Mouse (Mus musculus): ENCODE results near the gene Gjb5.
A peak's percentile ranks its signal among the peaks of the same experiment; 100 is the strongest.

Gjb5 gene

DNA sequence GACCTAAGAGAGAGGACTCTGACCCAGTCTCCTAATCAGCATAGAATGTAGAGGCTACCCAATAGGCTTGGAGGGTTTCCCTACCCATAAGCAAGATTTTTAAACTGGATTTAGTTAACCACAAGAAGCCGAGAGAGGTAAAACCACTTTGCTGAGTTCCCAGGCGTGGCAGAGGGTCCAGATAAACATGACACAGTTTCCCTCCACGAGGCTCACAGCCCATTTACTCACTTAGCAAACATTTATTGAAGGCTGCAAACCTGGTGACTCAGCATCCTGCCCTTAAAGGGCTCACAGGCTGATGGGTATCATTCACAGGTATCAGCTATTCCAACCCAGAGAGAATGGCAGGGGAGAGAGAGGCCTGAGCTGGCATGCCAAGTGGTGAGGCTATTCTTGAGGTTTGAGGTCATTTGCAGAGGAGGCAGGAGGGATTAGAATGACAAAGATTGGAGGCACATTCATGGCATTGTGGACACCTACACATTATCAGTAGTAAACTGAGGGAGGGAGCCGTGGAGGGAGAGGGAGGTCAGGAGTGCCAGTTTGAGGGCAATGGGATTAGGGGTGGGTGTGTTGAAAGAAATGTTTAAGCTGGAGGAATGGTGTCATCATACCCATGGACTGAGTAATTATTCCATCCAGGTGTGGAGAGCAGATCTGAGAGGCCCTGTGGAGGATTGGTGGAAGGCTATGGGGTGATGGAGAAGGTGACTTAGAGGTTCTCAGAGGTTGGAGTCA is 8.3 kb downstream of the Gjb5 start:
- DNase-seq = no peak

DNA sequence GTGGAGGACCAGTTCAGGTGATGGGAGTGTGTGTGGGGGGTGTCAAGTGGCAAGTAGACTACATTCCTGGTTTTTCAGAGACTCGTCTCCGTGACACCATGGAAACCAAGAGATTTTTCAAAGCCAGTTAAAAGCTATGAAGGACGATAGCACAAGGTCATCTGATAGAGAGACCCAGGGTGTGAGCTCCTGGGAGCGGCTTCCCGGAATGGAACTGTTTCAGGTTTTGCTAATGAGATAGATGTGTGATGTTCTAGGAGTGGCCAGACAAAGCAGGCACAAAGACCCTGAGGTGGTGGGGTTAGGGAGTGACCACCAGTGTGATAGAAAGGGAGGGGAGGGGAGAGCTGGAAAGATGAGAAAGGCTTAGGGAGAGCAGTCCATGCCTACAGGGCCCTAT is 13.0 kb downstream of the Gjb5 start:
- DNase-seq = no peak

DNA sequence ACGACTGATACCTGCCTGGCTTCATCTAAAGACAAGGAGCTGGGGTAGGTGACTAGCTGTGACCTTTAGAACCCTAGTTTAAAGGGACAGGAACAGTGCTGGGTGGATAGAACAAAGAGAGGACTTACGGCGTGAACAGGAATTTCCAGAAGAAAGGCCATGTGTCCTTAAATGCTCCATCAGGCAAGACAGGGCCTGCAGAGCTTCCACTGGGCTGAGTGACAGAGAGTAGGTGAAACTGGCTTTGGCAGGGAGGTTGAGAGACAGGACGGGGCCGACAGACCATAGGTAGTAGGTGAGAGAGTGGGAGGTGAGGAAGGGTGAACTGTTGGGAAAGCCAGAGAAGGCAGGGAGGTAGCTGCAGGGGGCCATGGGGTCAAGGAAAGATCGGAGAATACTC is 16.6 kb downstream of the Gjb5 start:
- DNase-seq = no peak

DNA sequence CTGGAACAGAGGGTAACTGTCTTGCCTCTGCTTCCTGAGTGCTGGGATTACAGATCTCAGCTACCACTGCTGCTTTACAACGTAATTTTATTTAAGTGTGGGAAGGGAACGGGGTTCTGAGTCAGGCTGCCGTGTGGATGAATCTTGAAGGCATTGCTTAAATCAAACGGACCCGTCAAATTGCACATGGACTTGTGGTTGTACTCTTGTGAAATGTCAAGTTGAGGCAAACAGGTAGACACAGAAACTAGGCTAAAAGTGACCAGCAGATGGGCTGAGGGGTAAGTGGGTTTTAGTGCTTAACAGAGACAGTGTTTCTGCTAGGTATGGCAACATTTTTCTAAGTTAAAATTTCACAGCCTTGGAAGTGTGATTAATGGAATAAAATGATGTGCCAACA is 20.3 kb downstream of the Gjb5 start:
- DNase-seq = no peak

DNA sequence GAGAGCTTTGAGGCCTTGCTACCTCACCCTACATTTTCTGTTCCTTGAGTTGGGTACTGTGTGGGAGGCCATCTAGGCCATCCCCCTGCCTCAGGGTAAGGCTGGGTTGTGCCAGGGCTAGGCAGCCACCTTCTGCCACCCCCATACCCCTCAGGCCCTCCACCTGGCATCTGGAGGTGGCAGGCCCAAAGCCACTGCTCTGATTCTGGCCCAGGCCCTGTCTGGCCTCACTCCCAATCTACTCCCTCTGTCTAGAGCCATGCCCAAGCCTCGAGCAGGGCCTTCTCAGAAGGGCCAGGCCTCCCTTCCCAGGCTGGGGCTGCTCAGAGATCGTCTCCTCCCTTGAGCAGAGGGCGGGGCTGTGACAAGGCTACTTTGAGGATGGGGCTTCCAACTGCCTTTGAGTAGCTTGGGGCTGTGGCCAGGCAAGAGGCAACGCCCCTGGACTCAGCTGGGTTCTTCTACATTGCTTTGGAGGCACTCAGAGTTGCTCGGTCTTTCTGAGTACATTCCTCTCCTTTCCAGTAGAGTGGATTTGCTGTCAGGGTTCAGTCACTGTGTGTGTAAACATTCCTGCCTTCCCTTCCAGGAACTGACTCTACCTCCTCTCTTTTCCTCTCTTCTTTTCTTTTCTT is 23.0 kb downstream of the Gjb5 start:
- no peak for DNase-seq

DNA sequence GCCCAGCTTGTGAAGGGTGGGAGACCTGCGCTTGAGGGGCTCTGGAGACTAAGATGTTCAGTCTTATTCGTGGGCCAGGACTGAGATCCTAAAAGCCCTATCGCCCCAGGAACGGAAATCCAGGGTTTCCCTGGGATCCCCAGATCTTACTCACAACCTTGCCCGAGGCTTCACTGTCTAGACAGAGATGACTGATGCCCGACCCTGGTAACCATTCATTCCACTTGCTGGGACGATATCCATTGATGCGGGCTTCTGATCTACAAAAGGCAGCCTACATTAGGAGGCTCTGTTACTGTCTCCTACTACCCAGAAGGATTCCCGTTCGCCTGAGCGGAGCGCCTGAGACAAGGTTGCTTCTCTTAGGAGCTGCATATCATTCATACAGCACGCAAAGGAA is 26.8 kb downstream of the Gjb5 start:
- DNase-seq = no peak

DNA sequence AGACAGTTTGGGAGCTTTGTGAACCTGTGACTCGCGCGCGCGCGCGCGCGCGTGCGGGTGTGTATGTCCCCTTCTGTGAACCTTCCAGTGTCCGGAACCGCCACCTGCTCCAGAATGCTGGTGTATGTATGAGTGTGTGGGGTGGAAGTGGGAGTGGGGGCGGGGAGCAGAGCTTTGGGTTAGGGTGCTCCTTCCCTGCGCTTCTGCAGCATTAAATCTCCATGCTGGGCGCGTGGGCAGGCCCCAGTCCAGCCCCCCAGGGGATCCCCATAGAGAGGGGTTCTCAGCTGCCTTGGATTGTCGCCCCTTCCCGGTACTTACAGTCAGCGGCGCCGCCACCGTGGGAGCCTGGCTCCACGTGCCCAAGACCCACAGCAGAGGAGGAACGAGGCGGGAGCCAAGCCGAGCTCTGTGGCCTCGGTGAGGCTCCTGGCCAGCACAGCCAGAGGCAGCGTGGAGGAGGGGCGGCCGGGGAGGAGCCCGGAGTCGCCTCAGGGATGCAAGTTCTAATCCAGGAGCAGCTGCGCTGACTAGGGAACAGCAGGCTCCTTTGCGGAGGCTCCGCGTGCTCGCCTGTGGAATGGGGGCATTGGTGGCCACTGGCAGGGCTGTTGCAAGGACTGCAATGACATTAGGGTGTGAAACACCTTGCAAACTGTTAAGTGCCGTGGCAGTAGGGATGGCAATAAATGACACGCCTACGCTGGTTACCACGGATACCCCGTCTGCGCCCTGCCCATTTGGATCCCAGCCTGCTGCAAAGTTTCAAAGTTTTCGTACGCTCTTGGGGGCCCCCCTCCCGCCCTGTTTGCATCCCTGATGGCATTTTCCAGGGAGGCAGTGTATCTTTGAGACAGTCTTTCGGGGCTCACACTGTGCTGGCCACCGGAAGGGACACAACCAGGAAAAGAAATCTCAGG is 27.5 kb downstream of the Gjb5 start, which contains the start of gene Gjb3:
Gene Gjb3, minus strand, starts transcription at position 664 of the 920 bp plus-strand sequence.
- DNase-seq = peak; percentile 26 to 47

DNA sequence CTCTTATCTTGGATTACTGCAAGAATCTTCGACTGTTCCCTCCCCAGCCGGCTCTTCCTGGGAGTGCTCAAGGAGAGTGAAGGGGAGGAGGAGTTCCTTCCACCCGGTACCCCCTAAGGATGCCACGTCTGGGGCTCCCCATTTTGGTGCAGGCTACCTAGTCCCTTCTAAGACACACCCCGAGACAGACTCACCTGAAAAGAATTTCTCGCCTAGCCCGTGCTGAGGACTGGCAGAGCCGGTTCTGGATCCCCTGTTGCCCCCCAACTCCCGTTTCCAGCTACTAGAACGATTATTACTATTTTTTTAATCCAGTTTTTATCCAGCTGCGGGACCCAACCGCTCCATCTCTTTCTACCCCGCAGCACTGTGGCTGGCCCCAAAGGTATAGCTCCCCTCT is 28.2 kb downstream of the Gjb5 start:
- peak in 1 of 2 experiments; percentile 22 for DNase-seq

DNA sequence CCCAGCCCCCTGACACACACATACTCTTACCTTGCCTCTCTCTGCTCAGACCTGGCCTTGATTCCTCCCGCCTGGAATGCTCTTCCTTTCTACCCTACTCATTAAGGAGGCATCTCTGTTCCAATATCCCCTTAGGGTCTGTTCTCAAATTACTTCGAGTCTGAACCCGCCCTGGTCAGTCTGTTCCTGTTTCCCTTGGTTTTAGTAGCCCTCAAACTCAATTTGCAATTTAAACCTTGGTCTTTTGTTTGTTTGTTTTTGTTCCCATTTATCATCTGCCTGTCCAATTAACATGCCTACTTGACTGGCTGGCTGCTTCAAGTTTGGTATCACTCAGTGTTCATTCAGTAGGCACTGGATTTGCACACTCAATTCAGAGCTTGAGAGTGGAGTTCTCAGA is 28.9 kb downstream of the Gjb5 start:
- no peak for DNase-seq

DNA sequence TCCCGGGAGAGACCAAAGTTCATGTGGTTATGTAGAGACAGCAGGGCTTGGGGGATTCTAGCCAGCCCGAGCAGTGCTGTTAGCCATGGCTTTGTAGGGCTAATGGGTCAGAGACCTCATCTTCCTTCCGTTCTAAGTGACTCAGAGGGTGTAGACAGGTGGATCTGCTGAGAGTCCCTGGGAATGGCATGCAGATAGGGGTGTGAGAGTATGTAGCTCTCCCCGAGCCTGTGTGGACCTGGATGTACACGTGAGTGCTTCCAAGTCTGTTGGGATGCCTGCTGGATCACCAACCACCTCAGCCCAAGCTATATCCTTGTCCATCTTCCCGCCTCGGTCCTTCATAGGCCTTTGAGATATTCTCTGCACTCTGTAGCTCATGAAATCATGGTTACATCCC is 29.6 kb downstream of the Gjb5 start:
- no peak for DNase-seq

DNA sequence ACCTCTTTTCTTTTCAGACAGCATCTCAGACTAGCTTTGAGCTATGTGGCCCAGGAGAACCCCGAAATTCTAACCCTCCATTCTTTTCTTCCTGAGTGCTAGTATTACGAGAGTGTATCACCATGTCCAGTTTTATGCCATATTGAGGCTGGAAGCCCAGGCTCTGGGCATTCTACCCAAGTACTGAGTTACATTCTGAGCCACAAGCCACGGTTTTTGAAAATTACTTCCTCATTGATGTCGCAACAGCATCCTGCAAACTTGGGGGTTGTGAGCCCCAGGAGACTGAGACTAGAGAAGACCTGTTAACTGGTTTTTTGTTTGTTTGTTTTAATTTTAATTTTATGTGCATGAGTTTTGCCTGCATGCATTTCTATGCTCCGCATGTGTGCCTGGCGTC is 30.2 kb downstream of the Gjb5 start:
- DNase-seq = no peak

DNA sequence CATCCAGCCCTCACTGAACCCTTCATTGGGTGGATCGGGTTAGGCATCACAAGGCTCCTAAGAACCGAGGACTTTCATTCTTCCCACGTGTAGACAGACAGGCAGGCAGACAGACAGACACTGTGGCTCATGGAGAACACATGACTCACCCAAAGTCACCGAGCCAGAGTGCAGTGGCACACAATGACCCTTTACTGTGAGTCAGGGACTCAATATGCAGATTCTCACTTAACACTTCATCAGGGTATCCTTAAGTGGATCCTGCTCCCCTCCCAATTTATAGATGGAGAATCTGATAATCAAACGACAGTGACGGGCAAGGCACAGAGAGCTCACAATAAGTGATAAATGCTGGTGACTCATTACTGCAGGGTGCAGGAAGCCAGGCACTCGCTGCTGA is 30.7 kb downstream of the Gjb5 start:
- DNase-seq = no peak

DNA sequence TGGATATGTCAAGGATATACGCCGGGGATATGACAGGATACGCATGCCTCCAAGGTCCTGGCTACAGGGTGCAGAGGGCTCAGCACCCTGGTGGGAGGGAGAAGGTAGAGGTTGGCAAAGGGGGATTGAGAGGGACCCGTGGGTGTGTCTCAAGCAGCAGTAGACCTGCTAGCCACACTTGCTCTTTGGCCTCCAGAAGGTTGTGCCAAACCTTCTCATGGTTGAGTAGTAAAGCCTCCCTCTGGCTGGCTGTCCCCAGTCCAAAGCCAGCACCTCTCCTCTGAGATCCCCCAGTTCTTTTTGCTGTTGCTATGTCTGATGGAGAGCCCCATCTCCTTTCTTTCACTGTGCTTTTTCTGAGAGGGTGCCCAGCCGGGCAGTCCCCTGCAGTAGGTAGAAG is 32.7 kb downstream of the Gjb5 start:
- no peak for DNase-seq

DNA sequence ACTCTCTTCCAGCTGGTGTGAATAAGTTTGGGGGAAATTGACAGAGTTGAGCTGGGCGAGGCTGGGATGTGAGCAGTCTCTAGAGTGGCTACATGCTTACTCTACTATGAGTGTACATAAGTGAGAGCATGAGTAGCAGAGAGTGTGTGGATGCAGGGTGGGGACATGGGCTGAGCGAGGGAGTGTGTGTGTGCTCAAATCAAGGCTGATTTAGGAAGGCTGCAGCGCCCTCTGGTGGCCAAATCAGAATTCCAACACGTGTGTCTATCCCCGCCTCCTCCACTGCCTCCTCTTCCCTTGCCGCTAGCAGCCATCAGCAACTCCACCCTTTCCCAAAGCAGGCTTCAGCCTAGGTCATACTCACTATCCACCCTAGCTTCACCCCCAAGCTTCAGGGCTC is 33.2 kb downstream of the Gjb5 start:
- peak; percentile 90 to 91 for DNase-seq

DNA sequence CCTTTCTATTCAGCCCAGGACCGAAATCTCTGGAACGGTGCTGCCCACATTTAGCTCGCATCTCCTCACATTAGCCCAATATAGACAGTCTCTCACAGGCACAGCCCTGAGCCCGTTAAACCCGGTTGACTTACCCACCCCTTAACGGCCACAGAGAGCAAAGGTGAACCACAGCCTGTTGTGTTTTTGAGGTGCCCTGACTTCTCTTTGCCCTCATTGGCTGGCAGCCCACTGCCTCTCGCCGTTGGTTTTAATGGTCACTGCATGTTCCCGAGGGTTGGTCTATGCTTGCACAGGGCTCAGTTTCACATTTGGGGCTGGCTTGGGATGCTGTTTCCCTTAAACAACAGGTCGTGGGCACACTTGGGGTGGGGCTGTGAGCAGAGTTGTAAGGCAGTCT is 33.7 kb downstream of the Gjb5 start:
- DNase-seq = no peak

DNA sequence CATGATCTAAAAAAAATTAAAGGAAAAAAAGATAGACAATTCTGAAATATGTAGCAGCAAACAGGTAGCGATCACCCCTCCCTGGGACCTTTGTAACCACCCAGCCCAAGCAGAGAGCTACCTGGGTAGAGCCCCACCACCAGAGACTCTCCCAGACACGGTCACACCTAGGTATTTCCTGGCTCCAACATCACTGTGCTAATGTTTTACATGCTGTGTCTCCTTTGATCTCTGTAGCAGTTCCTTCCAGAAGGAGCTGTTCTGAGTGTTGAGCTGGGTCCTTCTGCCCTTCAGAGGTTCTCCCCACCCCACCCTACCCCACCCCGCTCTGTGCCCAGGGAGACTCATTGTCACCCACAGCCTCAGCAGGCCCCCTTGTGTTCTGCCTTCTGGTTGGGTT is 34.3 kb downstream of the Gjb5 start:
- DNase-seq = no peak

DNA sequence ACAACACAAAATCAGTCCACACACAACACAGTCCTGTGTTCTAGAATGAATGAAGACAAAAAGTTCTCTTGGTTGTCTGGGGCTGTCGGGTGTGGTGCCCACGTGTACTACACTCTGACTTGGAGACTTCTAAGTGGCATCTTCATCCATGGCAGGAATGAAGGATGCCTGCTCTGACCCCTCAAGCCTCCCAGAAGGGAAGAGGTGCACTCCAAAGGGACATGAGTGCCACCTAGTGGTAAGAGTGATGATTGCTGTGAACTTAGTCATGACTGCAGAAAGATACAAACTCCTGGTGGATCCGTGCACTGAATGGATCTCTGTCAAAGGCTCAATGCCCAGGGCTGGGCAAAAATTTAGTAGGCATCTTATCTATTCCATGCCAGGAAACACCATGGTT is 38.4 kb downstream of the Gjb5 start:
- DNase-seq = peak; percentile 65 to 71

DNA sequence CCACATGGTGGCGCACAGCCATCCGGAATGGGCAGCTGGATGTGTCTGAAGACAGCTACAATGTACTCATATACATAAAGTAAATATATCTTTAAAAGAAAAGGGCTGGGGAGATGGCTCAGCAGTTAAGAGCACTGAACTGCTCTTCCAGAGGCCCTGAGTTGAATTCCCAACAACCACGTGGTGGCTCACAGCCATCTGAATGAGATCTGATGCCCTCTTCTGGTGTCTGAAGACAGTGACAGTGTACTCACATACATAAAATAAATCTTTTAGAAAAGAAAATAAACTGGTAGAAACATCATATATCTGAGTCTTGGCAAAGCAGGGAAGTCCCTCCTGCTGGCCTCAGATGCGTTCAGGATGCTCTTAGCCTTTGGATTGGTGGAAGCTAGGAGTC is 40.8 kb downstream of the Gjb5 start:
- no peak for DNase-seq

DNA sequence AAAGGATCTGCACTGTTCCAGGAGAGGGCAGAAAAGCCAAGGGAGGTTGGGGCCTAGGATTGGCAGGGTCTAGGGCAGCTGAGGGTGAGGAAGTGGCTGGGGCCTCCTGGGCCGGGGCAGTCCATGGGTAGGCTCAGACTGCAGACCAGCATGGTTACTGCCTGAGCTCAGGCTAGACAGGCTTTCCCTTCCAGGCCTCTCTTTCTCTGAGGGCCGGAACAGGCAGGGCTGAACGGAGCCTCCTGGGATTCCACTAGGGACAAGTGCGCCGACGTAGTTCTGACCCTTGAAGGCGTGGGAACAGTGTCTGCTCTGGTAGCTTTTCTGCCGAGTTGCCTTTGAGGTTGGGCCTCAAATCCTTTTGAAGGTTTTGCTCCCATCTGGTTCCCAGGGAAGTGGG is 42.2 kb downstream of the Gjb5 start:
- no peak for DNase-seq

DNA sequence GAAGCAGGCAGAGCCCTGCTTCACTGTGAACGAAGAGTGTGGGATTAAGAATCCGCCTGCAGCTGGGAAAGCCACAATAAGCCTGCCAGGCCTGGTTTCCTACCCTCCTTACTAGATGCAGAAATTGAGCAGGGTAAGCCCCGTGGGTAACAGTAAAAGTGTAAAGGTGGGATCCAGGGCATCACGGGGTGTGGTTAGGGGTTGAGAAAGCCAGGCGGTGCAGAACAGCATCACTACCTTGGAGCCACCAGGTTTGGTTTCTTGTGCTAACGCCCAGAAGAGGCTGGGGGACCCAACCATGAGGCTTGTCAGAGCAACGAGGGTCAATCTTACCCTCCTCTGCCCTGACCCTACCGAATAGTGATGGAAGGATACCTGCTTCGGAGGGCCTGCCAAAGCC is 43.4 kb downstream of the Gjb5 start:
- no peak for DNase-seq

DNA sequence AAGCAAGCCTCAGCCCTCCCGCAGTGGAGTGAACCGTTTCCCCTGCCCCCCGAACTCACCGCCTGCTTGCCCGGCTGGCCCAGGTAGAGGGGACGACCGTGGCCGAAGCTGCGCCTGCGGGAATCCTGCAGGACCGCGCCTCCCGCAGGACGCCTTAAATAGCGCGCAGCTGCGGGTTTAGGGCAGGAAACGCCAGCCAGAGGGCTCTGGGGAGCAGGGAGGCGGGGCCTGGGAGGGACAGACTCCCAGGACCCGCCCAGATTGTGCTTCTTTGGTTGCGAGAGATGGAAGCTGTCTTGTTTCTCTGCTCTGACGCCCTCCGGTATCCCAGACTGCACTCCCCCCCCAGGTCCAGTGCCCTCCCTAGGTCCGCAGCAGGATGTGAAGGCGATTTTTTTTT is 44.1 kb downstream of the Gjb5 start, which contains the start of gene Gja4:
Gene Gja4, minus strand, starts transcription at position 179 of the 400 bp plus-strand sequence.
- DNase-seq = peak; percentile 83 to 87

DNA sequence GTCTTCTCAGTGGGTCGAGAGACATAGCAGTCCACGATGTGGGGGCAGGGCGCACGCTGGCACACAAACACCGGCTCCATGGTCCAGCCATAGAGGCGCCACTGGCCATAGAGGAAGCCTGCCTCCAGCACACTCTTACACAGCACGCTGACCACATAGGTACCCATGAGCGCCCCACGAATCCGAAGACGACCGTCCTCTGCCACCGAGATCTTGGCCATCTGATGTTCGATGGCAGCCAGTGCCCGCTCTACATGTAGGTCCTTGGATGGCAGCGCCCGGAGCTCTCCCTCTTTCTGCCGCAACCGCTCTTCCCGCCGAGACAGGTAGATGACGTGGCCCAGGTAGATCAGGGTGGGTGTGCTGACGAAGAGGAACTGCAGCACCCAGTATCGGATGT is 45.6 kb downstream of the Gjb5 start:
- no peak for DNase-seq

DNA sequence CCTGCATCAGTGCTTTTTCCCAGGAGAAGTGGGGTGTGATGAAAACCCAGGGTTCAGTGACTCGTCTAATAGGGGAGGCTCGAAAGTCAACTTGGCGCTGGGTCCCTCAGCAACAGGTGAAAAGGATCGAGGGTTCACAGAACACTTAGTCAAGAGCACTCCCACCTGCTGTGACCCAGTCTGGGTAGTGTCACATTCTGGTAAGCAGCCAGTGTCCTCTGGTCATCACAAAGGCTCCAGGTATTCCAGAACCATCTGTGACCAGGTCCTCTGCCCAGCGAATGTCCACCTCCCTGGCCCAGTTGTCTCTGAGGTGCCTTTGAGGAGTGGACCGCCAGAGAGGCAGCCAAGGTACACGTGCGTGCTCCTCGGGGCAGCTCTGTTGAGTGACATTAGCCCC is 46.4 kb downstream of the Gjb5 start:
- no peak for DNase-seq

DNA sequence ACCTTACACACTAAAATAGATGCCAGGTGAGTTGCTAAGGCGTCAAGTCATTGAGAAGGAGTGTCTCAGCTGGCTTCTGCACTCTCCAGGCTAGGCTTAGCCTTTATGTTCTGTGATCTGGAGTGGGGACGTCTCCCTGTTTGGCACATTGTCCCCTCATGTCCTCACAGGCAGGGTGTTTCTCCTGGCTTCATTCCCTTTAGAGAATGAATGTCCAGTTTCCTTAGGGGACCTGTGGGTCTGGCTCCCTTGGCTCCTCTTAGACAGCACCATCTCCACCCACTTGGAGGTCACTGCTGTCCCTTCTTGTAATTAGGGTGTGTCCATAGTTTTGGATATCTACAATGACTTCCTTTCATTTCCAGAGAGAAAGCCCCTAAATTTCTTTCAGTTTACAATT is 51.1 kb downstream of the Gjb5 start:
- no peak for DNase-seq
